Mouse (Mus musculus) embryonic facial prominence, embryonic 15.5 days (tissue): ENCODE measurements at regions not wholly inside any gene's neighbourhood (a gene's known extent, or its start where the extent isn't known, plus 50 kb on each side); places are given as distances from the start of the nearest gene placed in this dataset.

ENCODE experiments used
- ATAC-seq: fragments of 200-750 bp; cut with Nextera tagmentation; 2 replicates; pipeline ENCODE4 v1.8.0; 2017; ENCODE audit warnings: low read depth, moderate TSS enrichment; ENCODE audit not compliant: insufficient number of reproducible peaks, low FRiP score, low TSS enrichment
- H3K27ac ChIP-seq: fragments of 300-500 bp; sonication (generic); replicated peaks from 2 replicates; pipeline ENCODE4 v1.5.1; 2015; ENCODE audit warnings: mild to moderate bottlenecking, inconsistent platforms
- H3K27me3 ChIP-seq: fragments of 300-500 bp; sonication (generic); 2 replicates; pipeline ENCODE4 v1.6.1; 2015; ENCODE audit warnings: inconsistent platforms
- H3K36me3 ChIP-seq: fragments of 300-500 bp; sonication (generic); 2 replicates; pipeline ENCODE4 v1.6.1; 2015; ENCODE audit warnings: mild to moderate bottlenecking, inconsistent platforms
- H3K4me1 ChIP-seq: fragments of 300-500 bp; sonication (generic); 2 replicates; pipeline ENCODE4 v1.6.1; 2015; ENCODE audit warnings: inconsistent platforms
- H3K4me2 ChIP-seq: fragments of 300-500 bp; sonication (generic); replicated peaks from 2 replicates; pipeline ENCODE4 v1.6.1; 2015; ENCODE audit warnings: mild to moderate bottlenecking, inconsistent platforms
- H3K4me3 ChIP-seq: fragments of 300-500 bp; sonication (generic); replicated peaks from 2 replicates; pipeline ENCODE4 v1.5.1; 2015; ENCODE audit warnings: mild to moderate bottlenecking, inconsistent platforms
- H3K9ac ChIP-seq: fragments of 300-500 bp; sonication (generic); 2 replicates; pipeline ENCODE4 v1.6.1; 2015; ENCODE audit warnings: inconsistent platforms
- H3K9me3 ChIP-seq: fragments of 300-500 bp; sonication (generic); replicated peaks from 2 replicates; pipeline ENCODE4 v1.6.1; 2016; ENCODE audit warnings: inconsistent platforms
- WGBS: fragments of 180-500 bp; shearing (Covaris S2); methylation state at CpG from one replicate; pipeline ENCODE4 v1.1.7; 2015; 5-methylcytosine and 5-hydroxymethylcytosine counted together

DNA sequence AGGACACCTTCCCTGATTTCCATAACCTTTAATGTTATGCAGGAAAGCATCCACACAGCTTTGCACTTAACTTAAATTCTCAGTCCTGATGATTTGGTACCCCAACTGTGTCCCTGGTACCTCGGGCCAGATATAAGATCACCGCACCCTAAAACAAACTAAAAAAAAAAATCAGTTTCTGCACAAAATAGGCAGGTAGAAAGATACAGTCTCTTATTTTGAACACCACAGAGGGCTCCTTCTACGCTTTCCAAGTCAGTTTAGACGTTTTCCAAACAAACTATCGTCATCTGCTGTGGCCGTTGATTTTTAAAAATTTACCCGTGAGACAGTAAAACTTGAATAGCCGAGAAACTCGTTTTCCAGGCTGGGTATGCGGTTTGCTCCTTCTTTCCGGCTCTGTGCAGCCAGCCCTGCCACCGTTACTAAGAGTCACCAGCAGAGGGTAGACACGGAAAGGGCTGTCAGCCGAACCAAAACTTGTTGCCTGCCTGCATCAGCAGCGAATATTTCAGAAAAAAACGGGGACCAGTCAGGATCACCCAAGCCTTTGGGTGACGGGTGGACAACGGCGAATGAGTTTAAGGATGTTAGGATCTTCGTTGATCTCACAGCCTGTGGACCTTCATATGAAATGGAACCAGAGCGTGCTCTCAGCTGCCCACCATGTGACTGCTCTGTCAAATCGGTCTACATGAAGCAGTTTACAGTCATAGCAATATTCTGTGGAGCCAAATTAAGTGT is 74.4 kb upstream of the Gpc5 start:
- H3K27me3 ChIP-seq = no peaks in the 10 kb centered on the region
- H3K36me3 ChIP-seq = no peaks in the 10 kb centered on the region
- H3K4me2 ChIP-seq = peak overlapping the region; percentile 51
- no peak overlapping the region for H3K9ac ChIP-seq
- no peaks in the 10 kb centered on the region for H3K9me3 ChIP-seq
- H3K4me3 ChIP-seq = peak overlapping the region; percentile 40
- no peak for ATAC-seq
- H3K27ac ChIP-seq = no peak overlapping the region
- H3K4me1 ChIP-seq = no peaks in the 10 kb centered on the region
- WGBS = 16% methylated on average over 22 of the region's 22 CpGs

DNA sequence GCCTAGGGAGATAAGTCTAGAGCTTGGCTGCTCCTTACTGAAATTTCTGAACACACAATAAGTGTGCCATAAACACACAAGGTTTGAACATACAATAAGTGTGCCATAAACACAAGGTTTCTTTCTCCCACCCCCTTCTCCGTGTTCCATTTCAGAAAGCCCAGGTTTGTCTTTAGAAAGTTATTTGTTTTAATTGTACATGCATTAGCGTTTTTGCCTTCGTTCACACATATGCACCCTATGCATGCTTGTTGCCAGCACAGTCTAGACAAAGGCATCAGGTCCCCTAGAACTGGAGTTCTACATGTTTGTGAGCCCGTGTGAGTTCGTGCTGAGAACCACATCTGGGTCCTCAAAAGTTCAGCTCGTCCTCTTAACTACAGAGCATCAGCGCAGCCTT is 64.0 kb upstream of the Gpc5 start:
- Histone ChIP-seq H3K27me3 (no peaks in the 10 kb centered on the region), H3K36me3 (no peaks in the 10 kb centered on the region), H3K4me3 (no peak overlapping the region), H3K4me2 (no peak overlapping the region), H3K27ac (no peak overlapping the region), H3K9me3 (no peaks in the 10 kb centered on the region), H3K4me1 (no peaks in the 10 kb centered on the region), H3K9ac (no peak overlapping the region)
- ATAC-seq = no peak
- WGBS = 82% methylated on average over 7 of the region's 7 CpGs

GRCm38 (mm10) chr14:115031734-115032133 is 60.3 kb upstream of the Gpc5 start:
- H3K36me3 ChIP-seq = no peaks in the 10 kb centered on the region
- no peak overlapping the region for H3K9ac ChIP-seq
- no peaks in the 10 kb centered on the region for H3K9me3 ChIP-seq
- no peaks in the 10 kb centered on the region for H3K27me3 ChIP-seq
- H3K4me3 ChIP-seq = no peak overlapping the region
- H3K4me2 ChIP-seq = no peak overlapping the region
- no peak overlapping the region for H3K27ac ChIP-seq
- ATAC-seq = no peak
- WGBS = 57% methylated on average over 4 of the region's 4 CpGs
- H3K4me1 ChIP-seq = no peaks in the 10 kb centered on the region

- no peak for ATAC-seq
- no peaks in the 10 kb centered on the region for H3K36me3 ChIP-seq
- no peaks in the 10 kb centered on the region for H3K27me3 ChIP-seq
- no peak overlapping the region for H3K9ac ChIP-seq
- no peak overlapping the region for H3K27ac ChIP-seq
- 86% methylated on average over 5 of the region's 5 CpGs for WGBS
- no peaks in the 10 kb centered on the region for H3K9me3 ChIP-seq
- H3K4me3 ChIP-seq = no peak overlapping the region
- no peaks in the 10 kb centered on the region for H3K4me1 ChIP-seq
- no peak overlapping the region for H3K4me2 ChIP-seq
Measured at GRCm38 (mm10) chr14:115033375-115033969, 58.5 kb upstream of the Gpc5 start.

GRCm38 (mm10) chr14:115034718-115035437 is 57.1 kb upstream of the Gpc5 start:
- Histone ChIP-seq H3K9ac (no peak overlapping the region), H3K9me3 (no peaks in the 10 kb centered on the region), H3K27me3 (no peaks in the 10 kb centered on the region), H3K4me2 (no peak overlapping the region), H3K27ac (no peak overlapping the region), H3K36me3 (no peaks in the 10 kb centered on the region), H3K4me1 (peaks cover under 1% of the 10 kb centered on the region; the same call in 1 of the 2 replicates), H3K4me3 (no peak overlapping the region)
- WGBS = 89% methylated on average over 10 of the region's 10 CpGs
- no peak for ATAC-seq

GRCm38 (mm10) chr14:115037086-115037793 is 54.8 kb upstream of the Gpc5 start:
- Histone ChIP-seq H3K27me3 (no peaks in the 10 kb centered on the region), H3K9ac (no peak overlapping the region), H3K4me1 (peaks cover 6% of the 10 kb centered on the region; the same call in 1 of the 2 replicates), H3K9me3 (no peaks in the 10 kb centered on the region), H3K27ac (no peak overlapping the region), H3K4me3 (no peak overlapping the region), H3K36me3 (no peaks in the 10 kb centered on the region), H3K4me2 (no peak overlapping the region)
- 12% methylated on average over 5 of the region's 5 CpGs for WGBS
- ATAC-seq = no peak

DNA sequence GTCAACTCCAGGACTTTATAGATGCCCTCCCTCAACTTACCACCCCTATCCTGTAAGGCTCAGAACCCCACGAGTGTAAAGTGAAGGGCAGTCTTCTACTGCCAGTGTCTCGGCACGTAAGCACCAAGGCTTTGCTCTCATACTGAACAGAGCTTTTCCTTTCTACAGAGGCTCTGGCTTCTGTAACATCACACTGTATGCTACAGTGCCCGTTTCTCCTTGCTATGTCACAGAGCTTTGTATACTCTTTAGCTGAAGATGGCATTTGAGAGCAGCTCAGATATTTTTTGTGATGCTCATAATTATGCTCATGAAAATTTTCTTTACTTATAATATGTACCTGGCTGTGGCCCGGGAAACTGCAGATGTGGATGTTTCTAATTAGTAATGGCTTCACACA is 53.2 kb upstream of the Gpc5 start:
- Histone ChIP-seq H3K27ac (no peak overlapping the region), H3K4me3 (no peak overlapping the region), H3K9ac (no peak overlapping the region), H3K9me3 (no peaks in the 10 kb centered on the region), H3K27me3 (no peaks in the 10 kb centered on the region), H3K4me2 (no peak overlapping the region), H3K4me1 (peaks cover 16% of the 10 kb centered on the region), H3K36me3 (peaks cover 2% of the 10 kb centered on the region)
- WGBS = 37% methylated on average over 5 of the region's 5 CpGs
- ATAC-seq = no peak

GRCm38 (mm10) chr14:115039524-115039923 is 52.5 kb upstream of the Gpc5 start:
- H3K36me3 ChIP-seq = peaks cover 8% of the 10 kb centered on the region
- H3K27me3 ChIP-seq = no peaks in the 10 kb centered on the region
- H3K4me3 ChIP-seq = no peak overlapping the region
- peaks cover 21% of the 10 kb centered on the region for H3K4me1 ChIP-seq
- no peaks in the 10 kb centered on the region for H3K9me3 ChIP-seq
- no peak for ATAC-seq
- WGBS = 55% methylated on average over 5 of the region's 5 CpGs
- no peak overlapping the region for H3K27ac ChIP-seq
- no peak overlapping the region for H3K9ac ChIP-seq
- no peak overlapping the region for H3K4me2 ChIP-seq

GRCm38 (mm10) chr14:115040091-115040571 is 51.9 kb upstream of the Gpc5 start:
- Histone ChIP-seq H3K9me3 (no peaks in the 10 kb centered on the region), H3K27ac (peak overlapping the region; percentile 75), H3K9ac (peak overlapping the region; percentile 88), H3K4me2 (peak overlapping the region; percentile 95), H3K27me3 (no peaks in the 10 kb centered on the region), H3K36me3 (peaks cover 8% of the 10 kb centered on the region), H3K4me3 (peak overlapping the region; percentile 81), H3K4me1 (peaks cover 21% of the 10 kb centered on the region)
- WGBS = 1% methylated on average over 30 of the region's 30 CpGs
- ATAC-seq = peak; percentile 45; the same call in 1 of the 2 replicates

GRCm38 (mm10) chr14:115040578-115041206 is 51.3 kb upstream of the Gpc5 start:
- WGBS = 0% methylated on average over 74 of the region's 94 CpGs
- peak overlapping the region; percentile 95 for H3K4me2 ChIP-seq
- H3K9ac ChIP-seq = peak overlapping the region; percentile 88
- no peaks in the 10 kb centered on the region for H3K27me3 ChIP-seq
- peaks cover 14% of the 10 kb centered on the region for H3K36me3 ChIP-seq
- ATAC-seq = peak; percentile 86
- H3K9me3 ChIP-seq = no peaks in the 10 kb centered on the region
- peak overlapping the region; percentile 81 for H3K4me3 ChIP-seq
- H3K27ac ChIP-seq = peak overlapping the region; percentile 92
- H3K4me1 ChIP-seq = peaks cover 21% of the 10 kb centered on the region
